Mouse (Mus musculus) brown adipose tissue, adult 24 weeks (tissue): ENCODE measurements around the gene Zscan4c. TPM values are rescaled to one million over a fixed set of nuclear protein-coding genes. Genes with fewer than 3 reads are reported as not detected.
"Not testable (repeated sequence)": the region's sequence is repeated elsewhere in the genome, so short reads cannot be mapped to it uniquely, and the experiment has no call there.

ENCODE experiments used
- H3K27ac ChIP-seq: fragments of 200-500 bp; replicated peaks from 2 replicates; pipeline ENCODE4 v1.5.1; 2012; ENCODE audit warnings: low read depth, mild to moderate bottlenecking, low read length
- H3K4me1 ChIP-seq: fragments of 200-500 bp; 2 replicates; pipeline ENCODE4 v1.6.1; 2012; ENCODE audit warnings: low read length, mixed read lengths; ENCODE audit not compliant: control insufficient read depth, insufficient read depth, insufficient read length
- H3K4me3 ChIP-seq: fragments of 200-500 bp; 2 replicates; pipeline ENCODE4 v1.5.1; 2012; ENCODE audit warnings: low read depth, mild to moderate bottlenecking, low read length, moderate library complexity; ENCODE audit not compliant: insufficient read depth
- polyA plus RNA-seq: library from polyadenylated mRNA; stranded (reverse); fragments of >200 nt; gene quantifications from 2 replicates; pipeline ENCODE4 v1.2.4, GENCODE M21; 2012; ENCODE audit not compliant: missing spikeins, insufficient read depth, insufficient read length

Gene Zscan4c
- polyA plus RNA-seq, result not detected in 2 replicates

GRCm38 (mm10) chr7:11005445-11005844, at the start of gene Zscan4c:
Gene Zscan4c (plus strand): TSS chr7:11005745.
- H3K4me3 ChIP-seq, H3K4me1 ChIP-seq, H3K27ac ChIP-seq: not testable (repeated sequence)

Other genes starting within 250 kb of the Zscan4c start
- gene Zscan4b, start 100.7 kb upstream of the Zscan4c start, polyA plus RNA-seq, result not detected in 2 replicates
- not detected in 2 replicates for gene Zscan4-ps1, start 63.9 kb downstream of the Zscan4c start, polyA plus RNA-seq
- not detected in 2 replicates for gene Zscan4d, start 160.4 kb downstream of the Zscan4c start, polyA plus RNA-seq